Mouse (Mus musculus) macrophage (primary cell): ENCODE results near the gene Tmem230. TPM values are rescaled to one million over a fixed set of nuclear protein-coding genes. Genes with fewer than 3 reads are reported as not detected.

Experiments
- H3K27ac ChIP-seq: fragments of 350-480 bp; formaldehyde crosslinking; 2 replicates; pipeline ENCODE4 v1.9.0; 2021
- H3K36me3 ChIP-seq: fragments of 350-480 bp; formaldehyde crosslinking; 2 replicates; pipeline ENCODE4 v1.9.0; 2021; ENCODE audit errors: inconsistent target
- H3K4me3 ChIP-seq: fragments of 350-480 bp; formaldehyde crosslinking; 2 replicates; pipeline ENCODE4 v1.9.0; 2021; ENCODE audit errors: inconsistent target
- H3K79me2 ChIP-seq: fragments of 350-480 bp; formaldehyde crosslinking; 2 replicates; pipeline ENCODE4 v1.9.0; 2021; ENCODE audit errors: inconsistent target
- WGBS: methylation state at CpG from one replicate; pipeline ENCODE4 v1.1.7; 2026; ENCODE audit warnings: inconsistent platforms; ENCODE audit not compliant: missing documents; 5-methylcytosine and 5-hydroxymethylcytosine counted together
- polyA plus RNA-seq: library from polyadenylated mRNA; stranded (reverse); fragments of 250-400 nt; gene quantifications from 3 replicates; pipeline ENCODE4 v1.2.4, GENCODE M21; 2018; ENCODE audit warnings: inconsistent platforms

Gene Tmem230
- polyA plus RNA-seq, 1 experiment from 2014 or later = 82.0 TPM

- peak overlapping the region; percentile 98 for H3K27ac ChIP-seq
- WGBS = 45% methylated on average over 11 of the region's 11 CpGs
- H3K4me3 ChIP-seq = no peak overlapping the region
- H3K36me3 ChIP-seq = no peaks in the 10 kb centered on the region
- H3K79me2 ChIP-seq = no peaks in the 10 kb centered on the region
These were observed 26.0 kb downstream of the Tmem230 start for GRCm38 (mm10) chr2:132221611-132222073.

- Histone ChIP-seq H3K36me3 (no peaks in the 10 kb centered on the region), H3K27ac (peak overlapping the region; percentile 93), H3K4me3 (no peak overlapping the region), H3K79me2 (no peaks in the 10 kb centered on the region)
- 32% methylated on average over 5 of the region's 5 CpGs for WGBS
These were observed 35.5 kb downstream of the Tmem230 start for GRCm38 (mm10) chr2:132211995-132212656.

DNA sequence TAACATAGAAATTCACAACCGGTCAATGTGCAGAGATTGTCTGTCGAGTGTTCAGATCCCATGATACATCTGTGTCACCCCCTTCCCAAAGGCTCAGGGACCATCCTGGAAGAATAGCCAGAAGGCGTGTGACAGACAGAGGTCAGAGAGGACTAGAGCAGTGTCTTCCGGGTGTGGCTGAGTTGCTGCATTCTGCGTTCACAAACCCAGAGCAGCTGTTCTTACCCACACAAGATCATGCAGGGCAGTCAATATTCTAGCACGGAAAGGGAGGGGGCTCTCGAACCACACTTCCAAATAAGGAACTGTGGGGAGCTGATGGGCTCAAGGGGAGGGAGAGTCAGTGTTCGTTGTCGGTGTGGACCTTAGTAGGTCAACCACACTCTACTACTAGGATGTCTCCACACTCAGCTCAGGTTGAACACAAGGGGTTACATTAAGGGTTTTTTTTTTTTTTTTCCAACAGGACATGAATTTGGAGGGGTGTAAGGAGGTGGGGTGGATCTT lies 36.7 kb downstream of the Tmem230 start:
- H3K36me3 ChIP-seq = no peaks in the 10 kb centered on the region
- 86% methylated on average over 9 of the region's 9 CpGs for WGBS
- peak overlapping the region; percentile 93; the same call in 1 of the 2 replicates for H3K27ac ChIP-seq
- no peaks in the 10 kb centered on the region for H3K79me2 ChIP-seq
- H3K4me3 ChIP-seq = no peak overlapping the region

DNA sequence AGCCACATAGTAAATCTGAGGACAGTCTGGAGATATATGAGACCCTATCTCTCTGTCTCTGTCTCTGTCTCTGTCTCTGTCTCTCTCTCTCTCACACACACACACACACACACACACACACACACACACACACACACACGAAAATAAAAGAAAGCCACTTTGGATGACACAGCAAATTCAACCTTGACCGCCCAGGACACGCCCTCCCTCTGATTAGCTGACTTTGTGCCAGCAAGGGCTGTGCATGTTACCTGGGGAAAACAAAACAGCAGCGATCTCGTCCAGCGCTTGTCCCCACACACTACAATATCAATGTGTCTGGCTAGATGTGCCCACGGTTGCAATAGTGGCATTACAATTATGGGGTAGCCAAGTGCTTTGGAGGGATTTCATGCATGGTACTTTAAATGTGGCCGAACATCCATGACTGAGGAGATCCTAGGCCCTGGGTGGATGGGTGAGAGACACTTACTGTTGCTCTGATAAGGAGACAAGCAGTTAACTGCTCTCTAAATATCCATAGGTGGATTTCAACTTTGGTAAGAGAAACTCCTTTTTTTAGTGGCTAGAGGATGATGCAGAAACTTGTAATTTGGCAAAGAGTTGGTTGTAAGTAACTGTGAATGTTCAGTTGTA lies 39.2 kb downstream of the Tmem230 start:
- Histone ChIP-seq H3K36me3 (no peaks in the 10 kb centered on the region), H3K4me3 (no peak overlapping the region), H3K27ac (no peak overlapping the region), H3K79me2 (no peaks in the 10 kb centered on the region)
- WGBS = 71% methylated on average over 6 of the region's 8 CpGs

- Histone ChIP-seq H3K79me2 (no peaks in the 10 kb centered on the region), H3K27ac (no peak overlapping the region), H3K36me3 (no peaks in the 10 kb centered on the region), H3K4me3 (no peak overlapping the region)
- 95% methylated on average over 15 of the region's 16 CpGs for WGBS
These were observed 41.2 kb downstream of the Tmem230 start for GRCm38 (mm10) chr2:132206316-132206881.

DNA sequence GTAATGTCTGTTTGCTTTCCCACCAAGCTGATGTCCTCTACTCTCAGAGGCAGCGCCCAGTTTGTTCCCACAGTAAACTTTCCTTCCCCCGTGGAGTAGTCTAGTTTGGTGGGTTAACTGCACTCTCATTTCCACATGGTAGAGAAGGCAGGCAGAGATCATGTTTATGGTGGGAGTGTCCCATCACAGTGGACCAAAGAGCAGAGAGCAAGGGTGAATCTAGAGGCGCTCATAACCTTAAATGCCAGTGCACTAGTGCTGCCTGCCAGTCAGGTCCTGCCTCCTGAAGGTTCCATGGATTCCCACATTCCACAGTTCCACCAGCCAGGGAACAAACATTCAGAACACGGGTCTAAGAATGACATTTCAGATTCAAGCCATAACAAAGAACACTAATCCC lies 42.1 kb downstream of the Tmem230 start:
- no peak overlapping the region for H3K27ac ChIP-seq
- H3K36me3 ChIP-seq = no peaks in the 10 kb centered on the region
- H3K4me3 ChIP-seq = no peak overlapping the region
- no peaks in the 10 kb centered on the region for H3K79me2 ChIP-seq
- 83% methylated on average over 4 of the region's 4 CpGs for WGBS

DNA sequence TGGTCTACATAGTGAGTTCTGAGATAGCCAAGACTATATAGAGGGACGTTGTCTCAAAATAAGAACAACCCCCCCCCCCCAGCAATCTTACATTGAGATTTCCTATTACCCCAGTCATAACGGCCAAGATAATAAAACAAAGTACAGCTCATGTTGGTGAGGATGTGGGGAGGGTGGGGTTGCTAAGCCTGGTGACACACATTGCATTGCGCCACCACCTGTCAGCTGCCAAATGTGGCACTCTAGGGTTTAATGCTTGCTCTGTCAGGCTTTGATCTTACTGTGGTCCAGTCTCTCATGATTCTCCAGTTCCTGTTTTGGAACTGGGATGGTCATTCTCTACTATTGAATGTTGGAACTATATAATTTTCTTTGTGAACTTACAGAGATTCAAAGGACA lies 43.8 kb downstream of the Tmem230 start:
- Histone ChIP-seq H3K27ac (no peak overlapping the region), H3K79me2 (no peaks in the 10 kb centered on the region), H3K4me3 (no peak overlapping the region), H3K36me3 (no peaks in the 10 kb centered on the region)
- 4% methylated on average over 2 of the region's 3 CpGs for WGBS

GRCm38 (mm10) chr2:132203186-132203585 lies 44.4 kb downstream of the Tmem230 start:
- H3K4me3 ChIP-seq = no peak overlapping the region
- 89% methylated on average over 3 of the region's 3 CpGs for WGBS
- no peaks in the 10 kb centered on the region for H3K79me2 ChIP-seq
- H3K27ac ChIP-seq = no peak overlapping the region
- H3K36me3 ChIP-seq = no peaks in the 10 kb centered on the region

- Histone ChIP-seq H3K4me3 (no peak overlapping the region), H3K36me3 (no peaks in the 10 kb centered on the region), H3K27ac (no peak overlapping the region), H3K79me2 (no peaks in the 10 kb centered on the region)
- 89% methylated on average over 9 of the region's 9 CpGs for WGBS
These were observed 49.3 kb downstream of the Tmem230 start for GRCm38 (mm10) chr2:132198017-132198933.

DNA sequence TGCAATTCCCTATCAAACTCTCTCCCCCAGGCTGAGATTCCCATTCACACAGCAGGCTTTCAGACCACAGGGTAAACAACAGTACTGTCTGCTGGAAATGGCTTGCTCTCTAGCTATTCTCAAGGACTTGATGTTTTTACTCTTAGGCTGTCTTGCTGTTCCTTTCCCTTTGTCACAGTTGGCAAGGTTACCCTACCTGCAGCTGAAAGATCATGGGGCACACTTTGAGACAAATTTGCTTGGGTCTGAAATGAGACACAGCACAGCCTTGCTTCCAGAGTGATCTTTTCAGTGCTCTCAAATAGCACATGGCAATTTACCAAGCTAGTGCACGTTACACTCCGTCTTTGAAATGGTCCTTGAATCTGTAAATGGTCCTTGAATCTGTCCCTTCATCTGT lies 52.0 kb downstream of the Tmem230 start:
- Histone ChIP-seq H3K27ac (no peak overlapping the region), H3K79me2 (no peaks in the 10 kb centered on the region), H3K4me3 (no peak overlapping the region), H3K36me3 (no peaks in the 10 kb centered on the region)
- WGBS = 95% methylated on average over 2 of the region's 2 CpGs

DNA sequence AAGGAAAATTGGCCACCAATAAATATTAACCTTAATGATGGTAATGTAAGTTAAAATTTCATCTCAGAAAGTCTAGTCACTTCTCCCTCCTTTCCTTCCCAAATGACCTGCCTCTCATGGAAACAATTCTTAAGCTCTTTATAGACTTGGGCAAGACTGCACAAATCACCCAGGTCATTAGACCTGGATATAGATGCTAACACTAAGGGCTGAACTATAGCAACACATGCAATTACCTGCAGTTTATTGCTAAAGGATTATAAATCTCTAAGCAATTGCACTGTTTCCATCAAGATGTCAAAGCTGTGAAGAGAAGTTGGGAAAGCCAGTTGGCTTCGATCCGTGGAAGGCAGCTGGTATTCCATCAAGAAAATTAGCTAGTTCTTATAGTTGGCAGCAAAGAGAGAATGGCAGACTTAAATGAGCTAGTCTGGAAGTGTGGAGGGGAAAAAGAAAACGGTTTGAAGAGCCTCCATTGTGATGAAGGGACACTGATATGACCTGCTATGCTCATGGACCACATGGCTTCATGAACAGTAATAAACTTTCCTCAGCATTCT lies 56.9 kb downstream of the Tmem230 start:
- WGBS = 77% methylated on average over 3 of the region's 3 CpGs
- no peaks in the 10 kb centered on the region for H3K36me3 ChIP-seq
- no peak overlapping the region for H3K4me3 ChIP-seq
- no peaks in the 10 kb centered on the region for H3K79me2 ChIP-seq
- no peak overlapping the region for H3K27ac ChIP-seq
